Mouse (Mus musculus) gastrocnemius, adult 8-10 months (tissue): Measurements from ENCODE around the gene Tpgs1. TPM values are rescaled to one million over a fixed set of nuclear protein-coding genes. Genes with fewer than 3 reads are reported as not detected.

Experiments used
- DNase-seq, 2 experiments: peaks; one replicate each; pipeline ENCODE4 v3.0.0; 2022; ENCODE audit warnings: low spot score in 2 of 2
- total RNA-seq, 4 experiments: library from RNA; stranded (reverse); gene quantifications; 2 replicates each; pipeline ENCODE4 v1.2.4; 2022

Gene Tpgs1
- total RNA-seq, result 10 to 100 TPM; 17.6 to 21.1 (median 20.1) TPM

DNA sequence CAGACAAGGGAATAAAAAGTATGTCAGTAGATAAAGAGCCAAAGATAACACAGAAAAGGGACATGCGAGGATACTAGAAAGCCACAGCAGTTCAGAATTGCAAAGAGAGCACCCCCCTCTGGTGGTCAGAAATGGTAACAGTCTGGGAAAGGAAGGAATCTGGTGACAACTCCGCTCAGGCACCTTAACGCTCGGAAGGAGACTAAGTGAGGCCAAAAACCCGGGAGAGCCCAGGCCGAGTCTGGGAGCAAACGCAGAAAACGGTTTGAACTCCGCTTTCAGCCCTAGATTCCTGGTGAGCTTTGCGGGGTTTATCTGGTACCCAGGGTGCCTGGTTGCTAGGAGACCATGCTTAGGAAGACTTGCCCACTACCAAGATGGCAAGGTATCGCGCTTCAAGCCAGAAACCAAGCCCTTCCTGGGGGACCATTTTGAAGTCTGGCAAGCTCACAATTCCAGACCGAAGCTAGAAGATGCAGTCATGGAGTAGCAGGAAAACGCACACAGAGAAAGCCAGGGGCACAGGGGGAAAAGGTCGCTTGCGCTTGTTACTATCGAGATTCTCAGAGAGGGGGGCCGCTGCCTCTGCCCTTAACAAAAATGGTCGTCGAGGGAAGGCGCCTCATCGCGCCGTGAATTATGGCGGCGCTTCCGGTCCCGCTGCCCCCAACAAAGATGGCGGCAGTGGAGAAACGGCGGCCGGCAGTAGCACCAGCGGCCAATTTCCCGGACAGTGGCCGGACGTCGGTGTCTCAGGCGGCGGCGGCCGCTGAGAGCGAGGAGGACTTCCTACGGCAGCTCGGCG, at the start of gene Tpgs1:
Gene Tpgs1 (plus strand): TSS at position 599 of the 805 bp plus-strand sequence.
- peak; percentile 83 to 84 for DNase-seq

DNA sequence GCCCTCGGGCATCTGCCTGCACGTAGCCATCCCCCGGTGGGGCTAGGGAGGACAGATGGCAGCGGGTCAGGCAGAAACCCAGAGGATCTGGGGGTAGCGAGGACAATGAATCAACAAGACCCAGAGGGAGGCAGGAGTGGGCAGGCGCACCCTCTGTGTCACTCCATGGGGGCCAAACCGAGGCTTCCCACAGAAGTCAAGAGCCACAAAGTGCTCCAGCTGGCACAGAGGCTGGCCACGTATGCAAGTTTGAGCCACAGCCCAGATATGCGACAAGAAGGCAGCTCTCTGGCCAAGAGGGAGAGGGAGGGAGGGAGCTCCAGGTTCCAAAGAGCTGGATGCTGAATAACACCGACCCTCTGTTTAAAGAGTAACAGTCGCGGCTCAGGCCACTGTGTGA, 45.2 kb upstream of the Tpgs1 start:
- DNase-seq, result no peak

DNA sequence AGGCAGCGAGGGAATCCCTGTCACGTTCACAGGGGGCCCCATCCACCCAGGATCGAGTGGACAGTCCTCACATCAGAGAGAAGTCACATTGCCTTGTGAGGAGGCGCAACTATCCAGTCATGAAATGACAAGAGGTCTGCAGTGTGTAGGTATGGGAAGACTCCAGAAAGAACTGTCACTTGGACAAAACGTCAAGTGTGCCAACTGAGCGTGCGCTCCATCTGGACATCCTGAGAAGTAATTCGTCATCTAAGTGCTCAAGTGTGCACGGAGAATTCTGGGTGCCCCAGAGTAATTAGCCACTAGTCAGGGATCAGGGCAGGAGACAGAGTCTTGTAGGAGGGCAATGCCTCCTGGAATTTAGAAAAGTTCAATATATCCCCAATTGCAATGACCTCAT, 43.8 kb upstream of the Tpgs1 start:
- no peak for DNase-seq

DNA sequence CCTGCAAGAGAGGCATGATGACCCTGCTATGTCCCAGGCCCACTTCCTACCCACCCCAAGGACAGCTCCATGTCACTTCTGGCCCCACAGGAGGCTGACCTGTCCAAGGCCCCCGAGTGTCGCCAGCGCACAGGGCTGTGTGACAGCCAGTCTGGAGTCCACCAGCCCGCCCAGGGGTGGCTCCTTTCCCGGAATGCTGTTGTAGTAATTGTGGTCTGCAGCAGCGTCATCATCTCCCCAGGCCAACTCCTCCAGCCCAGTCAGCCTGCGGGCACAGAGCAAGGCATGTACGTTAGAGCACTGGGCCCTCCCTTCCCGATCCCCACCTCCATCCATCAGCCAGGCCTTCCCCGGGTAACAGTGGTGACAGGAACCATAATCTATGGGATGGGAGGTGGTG, 43.0 kb upstream of the Tpgs1 start:
- no peak for DNase-seq

DNA sequence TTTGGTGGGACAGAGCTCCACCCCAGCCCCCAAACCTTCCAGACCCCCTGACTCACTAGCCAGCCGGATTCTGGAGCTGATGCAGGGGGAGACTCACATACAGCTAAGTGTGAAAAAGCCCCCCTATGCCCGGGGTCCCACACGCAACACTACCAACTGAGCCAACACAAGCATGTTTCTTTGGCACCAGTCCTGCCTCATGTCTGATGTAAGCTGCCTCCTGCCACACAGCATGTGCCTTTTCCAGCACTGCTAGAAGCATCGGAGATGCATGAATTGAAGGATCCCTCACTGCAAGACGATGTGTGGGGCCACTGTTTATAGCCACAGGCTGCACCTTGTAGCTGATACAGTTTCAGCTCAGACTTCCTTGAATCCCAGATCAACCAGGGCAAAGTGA, 40.8 kb upstream of the Tpgs1 start:
- DNase-seq, result no peak

DNA sequence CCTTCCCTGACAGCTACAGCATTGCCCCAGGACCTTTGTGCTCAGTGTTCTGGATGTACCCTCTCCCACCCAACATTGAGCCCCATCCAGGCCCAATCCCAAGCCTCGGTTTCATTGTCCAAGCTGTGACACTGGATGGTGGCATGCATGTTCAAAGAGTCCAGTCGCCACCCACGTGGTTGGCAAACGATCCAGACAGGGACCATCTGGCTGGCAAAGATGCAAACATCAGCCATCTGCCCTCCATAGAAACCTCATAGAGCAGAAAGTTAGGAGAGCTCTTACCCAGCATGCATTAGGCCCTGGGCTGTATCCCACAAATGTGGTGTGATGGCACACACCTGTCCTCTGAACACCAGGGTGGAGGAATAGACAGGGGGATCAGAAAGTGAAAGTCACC, 37.7 kb upstream of the Tpgs1 start:
- no peak for DNase-seq

DNA sequence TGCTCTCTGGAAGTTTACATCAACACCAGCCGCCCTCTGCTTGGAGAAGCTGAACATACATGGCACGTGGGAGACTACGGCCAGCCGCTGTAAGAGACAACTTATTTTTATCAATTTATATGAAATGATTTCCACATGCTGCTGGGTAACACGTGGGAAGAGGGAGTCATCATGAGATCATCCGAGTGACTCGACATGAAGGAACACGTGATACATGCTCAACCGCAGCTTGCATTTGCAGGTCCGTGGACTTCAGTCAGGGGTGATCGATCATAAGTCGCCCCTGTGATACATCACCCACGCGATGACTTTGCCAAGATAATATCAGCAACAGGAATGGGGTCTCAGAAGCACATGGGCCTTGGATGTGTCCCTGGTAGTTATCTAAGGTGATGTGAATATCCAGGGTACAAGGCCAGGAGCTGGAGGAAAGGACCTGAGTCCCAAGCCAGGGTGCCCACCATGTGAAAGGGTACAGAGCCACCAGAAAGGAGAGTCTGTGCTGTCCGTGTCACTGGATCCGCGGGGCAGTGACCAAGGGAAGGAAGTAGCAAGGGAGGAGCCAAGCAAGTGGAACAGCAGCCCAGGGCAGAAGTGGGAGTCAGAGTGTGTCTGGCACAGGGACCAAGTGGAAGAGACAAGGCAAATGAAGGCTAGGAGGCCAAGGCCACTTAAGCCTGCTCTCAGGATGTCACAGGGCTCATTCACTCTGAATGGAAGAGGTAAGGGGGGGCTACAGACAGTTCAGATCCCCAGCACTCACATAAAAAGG, 36.0 kb upstream of the Tpgs1 start:
- no peak for DNase-seq

DNA sequence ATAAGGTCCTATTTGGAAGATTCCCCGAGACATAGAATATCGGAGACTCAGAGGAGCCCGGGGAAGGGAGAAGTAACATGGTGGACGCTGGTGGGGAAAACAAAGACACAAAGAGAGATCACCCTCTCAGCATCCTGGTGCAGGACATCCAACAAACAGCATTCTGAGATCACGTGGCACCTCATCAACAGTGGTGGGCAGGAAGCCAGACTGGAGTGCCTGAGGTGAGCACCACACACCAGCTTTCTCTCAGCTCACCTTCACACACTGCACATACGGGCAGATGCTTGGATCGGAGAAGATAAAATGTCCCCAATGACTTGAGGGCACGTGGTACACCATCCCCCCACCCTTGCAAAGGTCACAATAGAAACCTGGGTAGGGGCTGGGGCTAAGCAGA, 32.9 kb upstream of the Tpgs1 start:
- DNase-seq, result no peak

DNA sequence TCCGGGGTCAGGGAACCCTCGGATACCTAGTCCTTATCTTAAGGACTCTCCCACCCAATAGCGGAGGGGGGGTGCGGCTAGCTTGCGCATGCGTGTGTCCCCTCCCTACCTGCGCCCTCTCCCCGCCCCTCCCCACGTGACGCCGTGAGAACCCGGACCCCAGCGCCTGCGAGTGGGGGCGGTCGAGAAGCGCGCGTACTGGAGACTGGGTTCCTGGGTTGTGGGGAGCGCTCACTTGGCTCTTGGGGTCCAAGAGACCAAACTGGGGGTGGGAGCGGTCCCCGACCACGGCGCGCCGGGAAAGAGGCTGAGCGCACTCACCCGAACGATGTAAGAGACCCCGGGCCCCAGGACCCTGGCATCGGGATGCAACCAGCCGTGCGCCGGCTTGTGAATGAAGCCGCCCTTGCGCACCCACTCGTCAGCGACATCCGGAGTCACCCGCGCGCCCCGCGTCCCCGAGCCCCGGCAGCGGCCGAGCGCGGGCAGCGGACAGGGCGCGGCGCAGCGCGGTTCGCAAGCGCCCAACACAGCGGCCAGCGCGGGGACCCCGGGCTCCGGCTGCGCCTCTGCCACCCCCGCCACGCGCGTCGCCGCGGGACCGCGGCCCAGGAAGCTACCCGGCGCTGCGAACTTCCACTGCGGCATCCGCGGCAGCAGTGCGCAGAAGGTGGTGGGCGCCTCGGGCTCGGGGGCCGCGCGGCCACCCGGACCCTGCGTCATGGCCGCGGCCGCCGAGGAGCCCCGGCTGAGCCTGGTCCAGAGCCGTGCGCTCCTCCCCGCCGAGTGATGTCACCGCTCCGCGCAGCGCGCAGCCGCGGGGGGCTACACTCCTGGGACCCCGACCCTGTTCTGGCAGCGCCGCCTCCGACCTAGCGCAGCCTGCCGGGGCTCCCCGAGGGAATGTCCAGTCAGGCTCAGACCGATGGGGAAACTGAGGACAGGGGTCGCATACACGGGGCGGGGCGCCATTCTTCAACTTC, 31.8 kb upstream of the Tpgs1 start, which contains the start of gene Shc2:
Gene Shc2 (minus strand): TSS at position 791 of the 983 bp plus-strand sequence.
- peak in 1 of 2 experiments; percentile 15 for DNase-seq

DNA sequence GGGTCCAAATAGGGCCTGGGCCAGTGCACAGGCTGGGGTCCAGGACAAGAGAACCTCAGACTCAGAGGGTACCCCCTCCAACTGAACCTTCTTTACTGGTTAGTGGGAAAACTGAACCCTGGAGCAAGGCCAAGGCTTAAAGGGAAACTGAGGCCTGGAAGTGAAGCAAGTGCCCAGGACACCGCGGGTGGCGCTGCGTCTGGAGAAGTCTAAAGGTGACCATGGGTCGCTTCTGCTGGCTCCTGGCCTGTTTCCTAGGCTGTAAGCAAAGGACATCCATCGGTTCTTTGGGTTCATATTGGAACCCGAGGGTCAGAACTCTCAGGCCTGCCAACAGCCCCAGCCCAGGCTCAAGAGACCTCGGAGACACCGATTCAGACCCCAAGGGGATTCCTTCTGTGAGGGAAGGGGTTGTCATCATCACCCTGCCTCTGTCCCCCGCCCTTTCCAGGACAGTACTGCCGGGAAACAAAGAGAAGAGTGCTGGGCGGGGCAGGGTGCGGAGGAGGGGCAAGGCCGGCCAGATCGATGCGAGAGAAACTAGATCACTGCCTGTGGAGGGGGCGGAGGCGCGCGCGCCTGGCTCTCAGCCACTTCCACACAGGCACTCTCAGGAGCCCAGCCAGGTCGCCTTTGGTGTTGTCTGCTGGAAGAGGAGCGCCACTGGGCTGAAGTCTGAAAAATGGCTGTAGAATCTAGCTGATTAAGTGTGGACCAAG, 30.5 kb upstream of the Tpgs1 start:
- peak; percentile 62 for DNase-seq

DNA sequence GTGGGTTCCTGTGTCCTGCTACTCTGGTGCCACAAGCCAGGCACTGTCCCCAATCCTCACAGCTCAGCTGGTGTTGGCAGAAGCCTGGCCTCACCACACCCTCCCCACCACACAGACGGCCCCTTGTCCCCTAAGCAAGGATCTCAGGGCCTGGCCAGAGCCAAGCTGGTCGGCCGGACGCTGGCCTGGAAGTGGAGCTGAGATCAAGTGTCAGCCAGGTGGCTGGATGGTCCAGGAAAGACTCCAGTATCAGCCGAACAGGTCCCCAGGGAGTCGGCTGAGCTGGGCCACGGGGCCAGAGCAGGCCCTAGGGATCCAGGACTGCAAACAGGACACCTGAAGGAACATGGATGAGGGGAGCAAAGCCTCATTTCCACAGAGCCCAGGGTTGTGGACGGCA, 23.5 kb upstream of the Tpgs1 start, which contains the start of gene Odf3l2:
Gene Odf3l2 (minus strand): TSS at position 28 of the 400 bp plus-strand sequence.
- DNase-seq, result peak; percentile 76 to 88

DNA sequence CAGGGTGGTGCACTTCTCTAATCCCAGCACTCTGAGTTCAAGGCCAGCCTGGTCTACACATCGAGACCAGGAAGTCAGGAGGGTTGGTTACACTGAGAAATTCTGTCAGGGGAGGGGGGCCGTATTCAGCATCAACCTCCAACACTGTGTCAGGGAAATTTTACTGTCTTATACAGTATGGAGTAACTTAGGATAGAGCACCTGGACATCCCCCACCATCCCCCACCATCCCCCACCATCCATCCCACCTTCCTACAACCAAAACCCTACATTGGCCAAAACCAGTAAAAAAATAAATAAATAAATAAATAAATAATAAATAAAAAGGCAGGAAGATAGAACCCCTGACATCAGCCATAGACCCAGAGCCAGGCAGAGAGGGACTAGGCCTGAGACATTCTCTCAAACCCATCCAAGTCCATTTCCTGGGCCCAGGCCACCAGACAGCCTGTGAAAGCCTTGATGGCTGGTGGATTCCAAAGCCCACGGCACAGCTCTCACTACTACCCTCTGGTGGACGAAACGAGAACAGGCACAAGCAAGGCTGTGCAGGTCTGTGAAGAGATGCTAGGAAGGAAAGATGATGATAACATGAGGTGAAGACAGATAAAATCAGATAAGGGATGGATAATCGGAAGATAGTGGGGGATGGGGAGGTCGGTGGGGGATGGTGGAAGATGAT, 20.0 kb upstream of the Tpgs1 start:
- DNase-seq, result peak; percentile 56 to 59

DNA sequence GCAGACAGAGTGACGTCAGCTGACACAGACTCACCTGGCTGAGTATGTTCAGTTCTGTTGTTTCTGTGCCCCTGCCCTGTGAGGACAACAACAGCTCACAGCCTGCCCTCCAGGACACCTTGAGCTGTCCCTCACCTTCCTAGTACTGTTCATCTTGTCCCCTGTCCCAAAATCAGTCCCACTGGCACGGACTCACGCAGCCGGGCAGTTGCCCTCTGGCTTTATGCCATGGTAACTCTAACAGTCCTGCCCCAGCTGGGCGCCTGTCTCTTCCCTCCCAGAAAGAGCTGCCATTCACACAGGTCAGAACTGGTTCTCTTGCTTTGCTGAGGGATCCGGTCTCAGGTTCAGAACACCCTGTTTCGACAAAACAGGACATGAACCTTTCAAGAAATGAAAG, 16.4 kb upstream of the Tpgs1 start:
- peak; percentile 49 to 58 for DNase-seq

DNA sequence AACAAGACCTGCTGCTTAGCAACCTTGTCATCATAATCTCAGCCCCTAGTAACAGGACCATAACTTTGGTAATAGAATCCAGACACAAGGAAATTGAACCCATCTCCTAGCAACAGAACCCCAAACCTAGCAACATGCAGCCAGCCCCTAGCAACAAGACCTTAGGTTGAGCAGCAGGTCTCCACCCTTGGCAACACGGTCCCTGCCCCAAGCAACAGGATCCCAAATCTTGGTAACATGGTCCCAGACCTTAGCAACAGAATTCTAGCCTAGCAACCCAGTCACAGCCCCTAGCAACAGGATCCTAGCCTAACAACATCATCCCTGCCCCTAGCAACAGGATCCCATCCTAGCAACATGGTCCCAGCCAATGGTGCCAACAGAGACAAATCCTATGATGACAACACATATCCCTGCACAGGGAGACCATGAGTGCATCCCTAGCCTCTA, 14.2 kb upstream of the Tpgs1 start:
- DNase-seq, result no peak

DNA sequence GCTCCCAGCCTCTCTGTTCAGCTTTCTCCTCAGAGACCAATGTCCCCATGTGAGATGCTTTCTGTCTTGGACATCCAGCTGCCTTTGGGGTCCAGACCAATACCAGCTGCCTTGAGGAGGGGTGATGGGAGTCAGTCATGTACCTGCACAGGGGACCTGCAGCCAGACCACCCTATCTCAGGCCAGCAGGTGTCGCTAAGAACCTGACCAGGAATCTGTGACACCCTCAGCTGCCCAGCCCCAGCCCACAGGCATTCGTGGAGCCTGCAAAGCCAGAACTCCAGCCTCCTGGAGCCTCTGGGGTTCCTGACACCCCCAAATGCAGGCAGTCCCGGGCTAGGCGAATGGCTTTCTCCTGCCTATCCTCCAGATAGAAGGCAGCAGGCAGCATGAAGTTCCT, 10.3 kb upstream of the Tpgs1 start:
- no peak for DNase-seq

DNA sequence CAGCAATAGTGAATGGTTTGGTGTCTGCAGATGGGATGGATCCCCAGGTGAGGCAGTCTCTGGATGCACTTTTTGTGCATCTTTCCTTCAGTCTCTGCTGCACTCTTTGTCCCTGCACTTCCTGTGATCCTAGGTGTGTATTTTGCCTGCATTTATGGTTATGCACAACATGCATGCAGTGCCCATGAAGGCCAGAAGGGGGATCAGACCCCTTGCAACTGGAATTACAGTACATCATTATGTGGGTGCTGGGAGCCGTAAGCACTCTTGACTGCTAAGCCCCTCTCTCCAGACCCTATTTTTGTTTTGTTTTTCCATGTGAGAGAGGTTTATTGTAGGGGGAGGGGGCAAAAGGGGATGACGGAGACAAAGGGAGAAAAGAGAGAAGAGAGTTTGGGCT, 8.9 kb upstream of the Tpgs1 start:
- DNase-seq, result no peak

DNA sequence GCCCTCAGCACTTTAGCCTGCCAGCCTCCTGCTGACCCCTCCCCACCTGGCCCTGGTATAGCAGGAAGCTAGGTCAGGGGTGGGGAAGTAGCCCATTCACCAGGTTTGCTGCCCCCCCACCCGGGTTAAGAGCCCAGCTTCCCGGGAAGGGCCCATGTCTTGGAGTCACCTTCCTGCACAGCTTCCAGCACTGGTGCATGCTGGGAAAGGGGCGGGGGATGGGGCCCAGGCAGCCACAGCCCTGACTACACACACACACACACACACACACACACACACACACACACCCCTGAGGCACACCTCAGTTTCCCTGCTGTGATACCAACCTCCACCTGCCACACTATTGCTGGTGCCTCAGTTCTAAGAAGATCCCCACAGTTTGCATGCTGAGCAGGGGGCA, 7.3 kb upstream of the Tpgs1 start:
- DNase-seq, result no peak

DNA sequence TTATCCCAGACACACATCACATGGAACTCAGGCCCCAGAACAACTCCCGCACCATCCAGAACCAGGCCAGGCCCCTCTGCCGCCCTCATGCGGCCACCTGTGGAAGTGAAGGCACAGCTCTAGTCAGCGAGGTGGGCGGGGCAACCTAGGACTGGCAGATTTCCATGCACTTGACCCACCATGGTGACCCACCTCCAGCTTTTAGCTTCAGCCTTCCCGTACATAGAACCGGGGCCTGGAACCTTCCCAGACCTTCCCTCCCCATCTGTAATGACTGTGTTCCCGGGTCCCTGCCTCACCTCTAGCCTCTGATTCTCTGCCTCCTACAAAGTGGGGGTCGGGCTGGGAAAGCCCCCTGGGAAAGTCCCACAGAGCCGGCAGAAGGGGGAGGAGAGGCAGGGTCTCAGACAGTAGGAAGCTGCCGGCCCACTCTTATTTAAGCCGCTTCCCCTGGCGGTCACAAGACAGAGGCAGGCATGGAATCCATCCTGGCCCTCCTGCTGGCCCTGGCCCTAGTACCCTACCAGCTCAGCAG, 5.0 kb upstream of the Tpgs1 start, which contains the start of gene Madcam1:
Gene Madcam1 (plus strand): TSS at position 429 of the 535 bp plus-strand sequence.
- DNase-seq, result peak in 1 of 2 experiments; percentile 56

DNA sequence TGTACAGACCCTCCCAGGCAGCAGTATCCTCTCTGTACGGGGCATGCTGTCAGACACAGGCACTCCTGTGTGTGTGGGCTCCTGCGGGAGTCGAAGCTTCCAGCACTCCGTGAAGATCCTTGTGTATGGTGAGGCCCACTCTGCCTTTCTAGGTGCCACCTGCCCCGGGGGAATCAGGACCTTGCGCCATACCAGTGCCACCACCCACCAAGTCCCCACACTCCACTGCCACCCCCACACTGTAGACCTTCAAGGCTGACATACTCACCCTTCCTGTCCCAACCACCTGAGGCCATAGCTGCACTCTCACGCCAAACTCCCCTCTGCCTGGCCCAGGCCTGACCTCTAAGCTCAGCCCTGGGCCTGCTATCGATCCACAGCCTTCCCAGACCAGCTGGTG, 4.1 kb upstream of the Tpgs1 start:
- no peak for DNase-seq

DNA sequence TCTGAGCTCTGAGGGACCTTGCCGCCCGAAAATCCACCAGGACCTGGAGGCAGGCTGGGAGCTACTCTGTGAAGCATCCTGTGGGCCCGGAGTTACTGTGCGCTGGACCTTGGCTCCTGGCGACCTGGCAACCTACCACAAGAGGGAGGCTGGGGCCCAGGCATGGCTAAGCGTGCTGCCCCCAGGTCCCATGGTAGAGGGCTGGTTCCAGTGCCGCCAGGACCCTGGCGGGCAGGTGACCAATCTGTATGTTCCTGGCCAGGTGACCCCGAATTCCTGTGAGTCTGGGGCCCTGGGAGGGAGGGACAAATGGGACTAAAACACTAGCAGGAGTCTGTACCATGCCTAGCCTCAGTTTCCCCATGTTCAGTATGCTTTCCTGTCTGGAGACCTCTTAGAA, 2.7 kb upstream of the Tpgs1 start:
- DNase-seq, result no peak
